In genomic region chr7:4927711-4928110, GRCm38 (mm10) we compare ENCODE assay signal across 15 mouse cellular contexts. TPM values are rescaled to one million over a fixed set of nuclear protein-coding genes. Genes with fewer than 3 reads are reported as not detected.
DNase-seq lines count a peak whose midpoint lies in the region; ATAC-seq lines count a peak whose summit lies in the region.
"Had no signal": no experiment of that assay in that cellular context is flagged by ENCODE, and none has a peak within 500 bp of the region (broad histone marks: within the 10 kb centered on the region; RNA-seq: fewer than 3 reads in every experiment).

No protein-coding gene starts in this region.

- H3K27ac ChIP-seq in intestine, embryonic 14.5 days (ENCODE audit: low read depth) = no peak overlapping the region; the same call in 1 of the 2 replicates
- peak overlapping the region; percentile 89 for H3K27ac ChIP-seq in limb, embryonic 10.5 days
- H3K27ac ChIP-seq: heart, embryonic 15.5 days; liver, embryonic 14.5 days had no signal

- peak; percentile 45 for DNase-seq in kidney, postnatal 10 days
- DNase-seq in kidney, adult 18-20 months = no peak
- DNase-seq in intestine, embryonic 14.5 days (ENCODE audit: low spot score) = no peak
- DNase-seq in limb, embryonic 10.5 days (ENCODE audit: low spot score) = no peak
- peak; percentile 38 to 56 for DNase-seq in lung, postnatal 4 days
- DNase-seq in cerebellum, adult 11-12 months = no peak
- DNase-seq: cerebellum, postnatal 10 days; kidney, adult 11 months; retina, postnatal 1 day had no signal

- H3K27me3 ChIP-seq in intestine, embryonic 14.5 days (replicated peaks; ENCODE audit: control insufficient read depth, insufficient read depth, low read length) = no peaks in the 10 kb centered on the region
- H3K27me3 ChIP-seq in limb, embryonic 10.5 days (ENCODE audit: low read depth, poor library complexity, severe bottlenecking) = no peaks in the 10 kb centered on the region
- H3K27me3 ChIP-seq: heart, embryonic 15.5 days had no signal

- H3K4me3 ChIP-seq in intestine, embryonic 14.5 days (ENCODE audit: low read depth, low read length) = no peak overlapping the region
- no peak overlapping the region for H3K4me3 ChIP-seq in limb, embryonic 10.5 days
- H3K4me3 ChIP-seq: heart, embryonic 15.5 days had no signal

- peak overlapping the region; percentile 7; the same call in 1 of the 2 replicates for H3K9ac ChIP-seq in intestine, embryonic 14.5 days (ENCODE audit: low read length)
- H3K9ac ChIP-seq: heart, embryonic 15.5 days; liver, embryonic 14.5 days had no signal

- WGBS in intestine, embryonic 14.5 days = 45% methylated on average over 8 of the region's 8 CpGs
- WGBS in limb, embryonic 10.5 days = 66% methylated on average over 8 of the region's 8 CpGs

- no peaks in the 10 kb centered on the region for H3K9me3 ChIP-seq in intestine, embryonic 14.5 days (ENCODE audit: control insufficient read depth, low read length)
- no peaks in the 10 kb centered on the region for H3K9me3 ChIP-seq in limb, embryonic 10.5 days (replicated peaks)
- H3K9me3 ChIP-seq: heart, embryonic 15.5 days had no signal

- no peak for ATAC-seq in intestine, embryonic 14.5 days (replicated peaks; ENCODE audit: low FRiP score, low TSS enrichment, low read depth)
- ATAC-seq in cerebellum, adult (ENCODE audit: insufficient number of reproducible peaks, low FRiP score, low TSS enrichment) = no peak
- ATAC-seq: CD4-positive, CD25-positive, alpha-beta regulatory T cell, adult 4 months had no signal

- peaks cover 46% of the 10 kb centered on the region for H3K4me1 ChIP-seq in intestine, embryonic 14.5 days (replicated peaks; ENCODE audit: control insufficient read depth, insufficient read depth, low read length)
- H3K4me1 ChIP-seq in limb, embryonic 10.5 days = peaks cover 57% of the 10 kb centered on the region

- no peak overlapping the region for H3K4me2 ChIP-seq in intestine, embryonic 14.5 days (ENCODE audit: low read length)
- H3K4me2 ChIP-seq: heart, embryonic 15.5 days had no signal

- H3K36me3 ChIP-seq in intestine, embryonic 14.5 days (ENCODE audit: control insufficient read depth, insufficient read depth, low read length) = no peaks in the 10 kb centered on the region
- no peaks in the 10 kb centered on the region for H3K36me3 ChIP-seq in limb, embryonic 10.5 days
- H3K36me3 ChIP-seq: heart, embryonic 15.5 days had no signal

RNA-seq across cellular contexts. Expression of gene Ssc5d, which starts 2.1 kb away (rescaled TPM):
- 3.7 and 4.0 TPM in 2 replicates for polyA plus RNA-seq in intestine, embryonic 14.5 days (2014; fragmentation: Nextera tagmentation; extraction: Ambion mirVana)
- 0.95 and 2.0 TPM in 2 replicates for polyA plus RNA-seq in limb, embryonic 10.5 days (2016; fragmentation: Nextera tagmentation; extraction: Ambion mirVana)

RNA-seq across cellular contexts. Expression of gene Nat14, which starts 5.9 kb away (rescaled TPM):
- 3.1 and 3.3 TPM in 2 replicates for polyA plus RNA-seq in intestine, embryonic 14.5 days (2014; fragmentation: Nextera tagmentation; extraction: Ambion mirVana)
- 2.8 and 4.9 TPM in 2 replicates for polyA plus RNA-seq in limb, embryonic 10.5 days (2016; fragmentation: Nextera tagmentation; extraction: Ambion mirVana)

RNA-seq across cellular contexts. Expression of gene Zfp628, which starts 12.7 kb away (rescaled TPM):
- polyA plus RNA-seq in intestine, embryonic 14.5 days (2014; fragmentation: Nextera tagmentation; extraction: Ambion mirVana) = 3.3 and 4.0 TPM in 2 replicates
- polyA plus RNA-seq in limb, embryonic 10.5 days (2016; fragmentation: Nextera tagmentation; extraction: Ambion mirVana) = 4.2 and 5.1 TPM in 2 replicates

RNA-seq across cellular contexts. Expression of gene Gm36210, which starts 21.4 kb away (rescaled TPM):
- polyA plus RNA-seq in intestine, embryonic 14.5 days (2014; fragmentation: Nextera tagmentation; extraction: Ambion mirVana) = not detected in 2 replicates
- polyA plus RNA-seq in limb, embryonic 10.5 days (2016; fragmentation: Nextera tagmentation; extraction: Ambion mirVana) = not detected in 2 replicates
- polyA plus RNA-seq: CD4-positive, CD25-positive, alpha-beta regulatory T cell, adult 4 months; heart, embryonic 15.5 days; hindbrain, embryonic 11.5 days had no signal

RNA-seq across cellular contexts. Expression of gene Sbk2, which starts 36.5 kb away (rescaled TPM):
- 0.23 and 0.26 TPM in 2 replicates for polyA plus RNA-seq in intestine, embryonic 14.5 days (2014; fragmentation: Nextera tagmentation; extraction: Ambion mirVana)
- 0.10 and 0.18 TPM in 2 replicates for polyA plus RNA-seq in limb, embryonic 10.5 days (2016; fragmentation: Nextera tagmentation; extraction: Ambion mirVana)
- polyA plus RNA-seq: CD4-positive, CD25-positive, alpha-beta regulatory T cell, adult 4 months; embryonic facial prominence, embryonic 11.5 days had no signal

Comparison
In these comparisons a context has a peak if more than half of its experiments do, and no peak if none do; other contexts are left out.
1. DNase-seq: peak in kidney, postnatal 10 days (single experiment) and lung, postnatal 4 days (2 of 2); none in kidney, adult 18-20 months (single experiment), intestine, embryonic 14.5 days (single experiment), limb, embryonic 10.5 days (single experiment) and cerebellum, adult 11-12 months (single experiment).